Mouse (Mus musculus): ENCODE measurements around the gene Myo1d. TPM values are rescaled to one million over a fixed set of nuclear protein-coding genes. Genes with fewer than 3 reads are reported as not detected.
A peak's percentile ranks its signal among the peaks of the same experiment; 100 is the strongest.

Gene Myo1d
- polyA plus RNA-seq, 1 experiment from 2014 or later, result 2.9 TPM

- no peaks in the 10 kb centered on the region for H3K4me1 ChIP-seq (ENCODE audit: control insufficient read depth, insufficient read depth, low read length)
- no peak for ATAC-seq
- WGBS, result 85% methylated on average over 3 of the region's 3 CpGs
These were observed 97.1 kb downstream of the Myo1d start for GRCm38 (mm10) chr11:80682745-80683144.

GRCm38 (mm10) chr11:80673013-80673412, 106.8 kb downstream of the Myo1d start:
- no peak overlapping the region for H3K4me3 ChIP-seq (ENCODE audit: low read depth, low read length)
- no peak for ATAC-seq
- 43% methylated on average over 7 of the region's 7 CpGs for WGBS
- no peaks in the 10 kb centered on the region for H3K36me3 ChIP-seq (ENCODE audit: control insufficient read depth, insufficient read depth, low read length)
- peaks cover 8% of the 10 kb centered on the region for H3K4me1 ChIP-seq (ENCODE audit: control insufficient read depth, insufficient read depth, low read length)
- H3K27ac ChIP-seq (ENCODE audit: low read length), result no peak overlapping the region
- no peak overlapping the region for H3K9ac ChIP-seq (ENCODE audit: low read depth, low read length)
- H3K27me3 ChIP-seq (ENCODE audit: control insufficient read depth, insufficient read depth, low read depth, low read length), result no peaks in the 10 kb centered on the region
- H3K4me2 ChIP-seq (ENCODE audit: low read length), result no peak overlapping the region
- H3K9me3 ChIP-seq (replicated peaks; ENCODE audit: control insufficient read depth, low read length, poor library complexity, severe bottlenecking), result no peaks in the 10 kb centered on the region

More at GRCm38 (mm10) chr11:80682745-80683144, 97.1 kb downstream of the Myo1d start:
- H3K4me2 ChIP-seq (ENCODE audit: low read length), result no peak overlapping the region
- no peak overlapping the region for H3K4me3 ChIP-seq (ENCODE audit: low read depth, low read length)
- no peaks in the 10 kb centered on the region for H3K36me3 ChIP-seq (ENCODE audit: control insufficient read depth, insufficient read depth, low read length)
- no peak overlapping the region for H3K27ac ChIP-seq (ENCODE audit: low read length)
- no peaks in the 10 kb centered on the region for H3K27me3 ChIP-seq (ENCODE audit: control insufficient read depth, insufficient read depth, low read depth, low read length)
- H3K9ac ChIP-seq (ENCODE audit: low read depth, low read length), result no peak overlapping the region
- no peaks in the 10 kb centered on the region for H3K9me3 ChIP-seq (replicated peaks; ENCODE audit: control insufficient read depth, low read length, poor library complexity, severe bottlenecking)

GRCm38 (mm10) chr11:80670391-80670790, 109.4 kb downstream of the Myo1d start:
- H3K27ac ChIP-seq (ENCODE audit: low read length), result peak overlapping the region; percentile 87
- no peaks in the 10 kb centered on the region for H3K36me3 ChIP-seq (ENCODE audit: control insufficient read depth, insufficient read depth, low read length)
- WGBS, result 20% methylated on average over 1 of the region's 1 CpGs
- ATAC-seq, result peak; percentile 95
- H3K27me3 ChIP-seq (ENCODE audit: control insufficient read depth, insufficient read depth, low read depth, low read length), result no peaks in the 10 kb centered on the region
- peaks cover 8% of the 10 kb centered on the region for H3K4me1 ChIP-seq (ENCODE audit: control insufficient read depth, insufficient read depth, low read length)
- no peaks in the 10 kb centered on the region for H3K9me3 ChIP-seq (replicated peaks; ENCODE audit: control insufficient read depth, low read length, poor library complexity, severe bottlenecking)
- H3K4me3 ChIP-seq (ENCODE audit: low read depth, low read length), result no peak overlapping the region
- H3K9ac ChIP-seq (ENCODE audit: low read depth, low read length), result peak overlapping the region; percentile 45; the same call in 1 of the 2 replicates
- peak overlapping the region; percentile 16; the same call in 1 of the 2 replicates for H3K4me2 ChIP-seq (ENCODE audit: low read length)

GRCm38 (mm10) chr11:80669934-80670333, 109.9 kb downstream of the Myo1d start:
- Histone ChIP-seq H3K4me3 (ENCODE audit: low read depth, low read length) (no peak overlapping the region), H3K36me3 (ENCODE audit: control insufficient read depth, insufficient read depth, low read length) (no peaks in the 10 kb centered on the region), H3K4me2 (ENCODE audit: low read length) (peak overlapping the region; percentile 16; the same call in 1 of the 2 replicates), H3K27me3 (ENCODE audit: control insufficient read depth, insufficient read depth, low read depth, low read length) (no peaks in the 10 kb centered on the region), H3K9me3 (replicated peaks; ENCODE audit: control insufficient read depth, low read length, poor library complexity, severe bottlenecking) (no peaks in the 10 kb centered on the region), H3K27ac (ENCODE audit: low read length) (peak overlapping the region; percentile 87), H3K4me1 (ENCODE audit: control insufficient read depth, insufficient read depth, low read length) (peaks cover 8% of the 10 kb centered on the region), H3K9ac (ENCODE audit: low read depth, low read length) (peak overlapping the region; percentile 45; the same call in 1 of the 2 replicates)
- peak; percentile 75 for ATAC-seq
- WGBS, result 51% methylated on average over 4 of the region's 4 CpGs

GRCm38 (mm10) chr11:80666211-80666610, 113.6 kb downstream of the Myo1d start:
- Histone ChIP-seq H3K9ac (ENCODE audit: low read depth, low read length) (no peak overlapping the region), H3K4me1 (ENCODE audit: control insufficient read depth, insufficient read depth, low read length) (peaks cover 8% of the 10 kb centered on the region), H3K4me2 (ENCODE audit: low read length) (no peak overlapping the region), H3K9me3 (replicated peaks; ENCODE audit: control insufficient read depth, low read length, poor library complexity, severe bottlenecking) (no peaks in the 10 kb centered on the region), H3K27ac (ENCODE audit: low read length) (no peak overlapping the region), H3K27me3 (ENCODE audit: control insufficient read depth, insufficient read depth, low read depth, low read length) (no peaks in the 10 kb centered on the region), H3K4me3 (ENCODE audit: low read depth, low read length) (no peak overlapping the region), H3K36me3 (ENCODE audit: control insufficient read depth, insufficient read depth, low read length) (no peaks in the 10 kb centered on the region)
- ATAC-seq, result no peak
- WGBS, result 88% methylated on average over 8 of the region's 8 CpGs

GRCm38 (mm10) chr11:80664261-80664660, 115.6 kb downstream of the Myo1d start:
- Histone ChIP-seq H3K9ac (ENCODE audit: low read depth, low read length) (no peak overlapping the region), H3K27ac (ENCODE audit: low read length) (no peak overlapping the region)
- WGBS, result 93% methylated on average over 3 of the region's 3 CpGs

GRCm38 (mm10) chr11:80645111-80645510, 134.7 kb downstream of the Myo1d start:
- H3K9ac ChIP-seq (ENCODE audit: low read depth, low read length), result no peak overlapping the region
- H3K4me3 ChIP-seq (ENCODE audit: low read depth, low read length), result no peak overlapping the region
- 86% methylated on average over 5 of the region's 5 CpGs for WGBS
- no peaks in the 10 kb centered on the region for H3K27me3 ChIP-seq (ENCODE audit: control insufficient read depth, insufficient read depth, low read depth, low read length)
- H3K4me1 ChIP-seq (ENCODE audit: control insufficient read depth, insufficient read depth, low read length), result no peaks in the 10 kb centered on the region
- no peaks in the 10 kb centered on the region for H3K36me3 ChIP-seq (ENCODE audit: control insufficient read depth, insufficient read depth, low read length)
- H3K4me2 ChIP-seq (ENCODE audit: low read length), result no peak overlapping the region
- no peak overlapping the region for H3K27ac ChIP-seq (ENCODE audit: low read length)
- no peak for ATAC-seq
- H3K9me3 ChIP-seq (replicated peaks; ENCODE audit: control insufficient read depth, low read length, poor library complexity, severe bottlenecking), result no peaks in the 10 kb centered on the region

More at GRCm38 (mm10) chr11:80664261-80664660, 115.6 kb downstream of the Myo1d start:
- Histone ChIP-seq H3K4me1 (ENCODE audit: control insufficient read depth, insufficient read depth, low read length) (no peaks in the 10 kb centered on the region), H3K4me3 (ENCODE audit: low read depth, low read length) (no peak overlapping the region), H3K4me2 (ENCODE audit: low read length) (no peak overlapping the region), H3K9me3 (replicated peaks; ENCODE audit: control insufficient read depth, low read length, poor library complexity, severe bottlenecking) (no peaks in the 10 kb centered on the region), H3K27me3 (ENCODE audit: control insufficient read depth, insufficient read depth, low read depth, low read length) (no peaks in the 10 kb centered on the region), H3K36me3 (ENCODE audit: control insufficient read depth, insufficient read depth, low read length) (no peaks in the 10 kb centered on the region)
- ATAC-seq, result no peak

GRCm38 (mm10) chr11:80628992-80629865, 150.6 kb downstream of the Myo1d start:
- Histone ChIP-seq H3K27ac (ENCODE audit: low read length) (no peak overlapping the region), H3K4me1 (ENCODE audit: control insufficient read depth, insufficient read depth, low read length) (no peaks in the 10 kb centered on the region), H3K9ac (ENCODE audit: low read depth, low read length) (no peak overlapping the region), H3K4me3 (ENCODE audit: low read depth, low read length) (no peak overlapping the region), H3K27me3 (ENCODE audit: control insufficient read depth, insufficient read depth, low read depth, low read length) (no peaks in the 10 kb centered on the region), H3K9me3 (replicated peaks; ENCODE audit: control insufficient read depth, low read length, poor library complexity, severe bottlenecking) (no peaks in the 10 kb centered on the region), H3K4me2 (ENCODE audit: low read length) (no peak overlapping the region), H3K36me3 (ENCODE audit: control insufficient read depth, insufficient read depth, low read length) (no peaks in the 10 kb centered on the region)
- WGBS, result 89% methylated on average over 10 of the region's 10 CpGs
- no peak for ATAC-seq

GRCm38 (mm10) chr11:80628581-80628980, 151.2 kb downstream of the Myo1d start:
- no peaks in the 10 kb centered on the region for H3K9me3 ChIP-seq (replicated peaks; ENCODE audit: control insufficient read depth, low read length, poor library complexity, severe bottlenecking)
- H3K36me3 ChIP-seq (ENCODE audit: control insufficient read depth, insufficient read depth, low read length), result no peaks in the 10 kb centered on the region
- ATAC-seq, result no peak
- no peak overlapping the region for H3K27ac ChIP-seq (ENCODE audit: low read length)
- no peak overlapping the region for H3K4me3 ChIP-seq (ENCODE audit: low read depth, low read length)
- no peak overlapping the region for H3K4me2 ChIP-seq (ENCODE audit: low read length)
- peaks cover 3% of the 10 kb centered on the region; the same call in 1 of the 2 replicates for H3K4me1 ChIP-seq (ENCODE audit: control insufficient read depth, insufficient read depth, low read length)
- H3K9ac ChIP-seq (ENCODE audit: low read depth, low read length), result no peak overlapping the region
- H3K27me3 ChIP-seq (ENCODE audit: control insufficient read depth, insufficient read depth, low read depth, low read length), result no peaks in the 10 kb centered on the region
- 88% methylated on average over 4 of the region's 4 CpGs for WGBS

Data from midbrain, embryonic 16.5 days (tissue).